In the genomic region with DNA sequence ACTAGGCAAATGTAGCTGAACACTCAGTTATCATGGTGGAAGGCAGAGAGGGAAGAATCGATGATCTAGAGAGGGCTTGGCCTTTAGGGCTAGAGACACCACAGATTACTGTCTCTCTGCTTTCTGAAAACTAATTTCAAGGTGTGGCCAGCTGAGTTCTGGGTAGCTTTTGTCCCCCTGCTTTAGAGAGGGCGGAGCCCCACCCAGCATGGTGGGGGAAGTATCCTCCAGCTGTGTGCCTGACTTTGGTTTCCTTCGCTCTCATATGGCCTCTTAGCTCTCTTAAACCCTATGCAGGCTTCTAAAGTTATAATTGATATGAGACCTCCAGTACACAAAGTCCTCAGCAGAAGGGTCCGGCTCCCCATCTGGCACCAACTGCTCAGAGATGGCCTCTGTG, we compare ENCODE assay signal across 14 mouse cellular contexts.
"Had no signal": no experiment of that assay in that cellular context is flagged by ENCODE, and none has a peak within 500 bp of the region (broad histone marks: within the 10 kb centered on the region; RNA-seq: fewer than 3 reads in every experiment).

No protein-coding gene starts in this region.

- H3K9ac ChIP-seq: limb, embryonic 12.5 days; liver, embryonic 14.5 days; lung, embryonic 14.5 days; midbrain, embryonic 12.5 days had no signal

- H3K4me3 ChIP-seq: kidney, embryonic 15.5 days; limb, embryonic 12.5 days; midbrain, embryonic 12.5 days had no signal

- H3K27ac ChIP-seq: liver, embryonic 14.5 days; macrophage; midbrain, embryonic 12.5 days had no signal

- H3K9me3 ChIP-seq: kidney, embryonic 15.5 days; limb, embryonic 12.5 days; midbrain, embryonic 12.5 days had no signal

- H3K4me2 ChIP-seq: kidney, embryonic 15.5 days; limb, embryonic 12.5 days; lung, embryonic 14.5 days; midbrain, embryonic 12.5 days had no signal

- H3K27me3 ChIP-seq: kidney, embryonic 15.5 days; limb, embryonic 12.5 days; midbrain, embryonic 12.5 days had no signal

- DNase-seq: kidney, adult 2 months; kidney, postnatal 14 days; liver; lung, embryonic 14.5 days; lung, postnatal 14 days; right cerebral cortex, adult 18-20 months; right cerebral cortex, postnatal 25 days had no signal

- ATAC-seq: intestine, embryonic 16.5 days; midbrain, embryonic 16.5 days had no signal
